Mouse (Mus musculus) olfactory bulb, adult 2 months (tissue): ENCODE measurements around the gene Tpcn1. TPM values are rescaled to one million over a fixed set of nuclear protein-coding genes. Genes with fewer than 3 reads are reported as not detected.

Experiments used
- H3K27ac ChIP-seq: fragments of 200-500 bp; 2 replicates; pipeline ENCODE4 v1.5.1; 2012; ENCODE audit warnings: low read depth, low read length; ENCODE audit not compliant: insufficient read depth
- H3K4me1 ChIP-seq: fragments of 200-500 bp; 2 replicates; pipeline ENCODE4 v1.6.1; 2012; ENCODE audit warnings: low read length; ENCODE audit not compliant: control insufficient read depth, insufficient read depth
- H3K4me3 ChIP-seq: fragments of 200-500 bp; 2 replicates; pipeline ENCODE4 v1.5.1; 2012; ENCODE audit warnings: mild to moderate bottlenecking, low read depth, low read length, moderate library complexity; ENCODE audit not compliant: insufficient read depth
- CTCF ChIP-seq: fragments of 200-500 bp; IDR thresholded peaks from 2 replicates; pipeline ENCODE4 v1.5.1; 2012; ENCODE audit warnings: low read depth, mild to moderate bottlenecking, low read length, moderate library complexity; ENCODE audit not compliant: insufficient read depth
- POLR2A ChIP-seq: fragments of 200-500 bp; IDR thresholded peaks from 2 replicates; pipeline ENCODE4 v1.6.1; 2012; ENCODE audit warnings: mild to moderate bottlenecking, low read depth, low read length, moderate library complexity; ENCODE audit not compliant: insufficient read depth
- WGBS: fragments of 180-500 bp; shearing (Covaris S2); methylation state at CpG from one replicate; pipeline ENCODE4 v1.1.7; 2018; 5-methylcytosine and 5-hydroxymethylcytosine counted together
- polyA plus RNA-seq: library from polyadenylated mRNA; stranded (reverse); fragments of >200 nt; gene quantifications from 2 replicates; pipeline ENCODE4 v1.2.4, GENCODE M21; 2012; ENCODE audit warnings: low replicate concordance; ENCODE audit not compliant: missing spikeins, insufficient read depth, insufficient read length

The Tpcn1 gene
- polyA plus RNA-seq, 1 experiment: not detected

DNA sequence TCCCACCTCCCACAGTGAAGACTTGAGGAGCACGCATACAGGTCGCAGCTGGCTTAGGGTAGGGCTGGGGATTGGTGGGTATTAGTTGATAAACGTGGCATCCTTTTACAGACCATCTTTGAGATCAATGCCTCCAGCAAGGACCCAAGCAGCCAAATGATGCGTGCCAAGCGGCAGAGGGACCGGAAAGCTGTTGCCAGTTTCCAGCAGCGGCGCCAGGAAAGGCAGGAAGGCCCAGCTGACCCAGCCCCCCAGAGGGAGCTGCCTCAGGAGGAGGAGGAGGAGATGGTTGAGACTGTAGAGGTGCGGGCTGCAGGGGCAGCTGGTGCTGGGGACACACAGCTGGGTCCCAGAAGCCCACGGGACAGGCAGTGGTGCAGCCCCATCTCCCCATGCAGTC, 36.0 kb upstream of the Tpcn1 start:
- WGBS: 78% methylated on average over 10 of the region's 10 CpGs
- TF ChIP-seq CTCF: no peak
- no peak for TF ChIP-seq POLR2A

DNA sequence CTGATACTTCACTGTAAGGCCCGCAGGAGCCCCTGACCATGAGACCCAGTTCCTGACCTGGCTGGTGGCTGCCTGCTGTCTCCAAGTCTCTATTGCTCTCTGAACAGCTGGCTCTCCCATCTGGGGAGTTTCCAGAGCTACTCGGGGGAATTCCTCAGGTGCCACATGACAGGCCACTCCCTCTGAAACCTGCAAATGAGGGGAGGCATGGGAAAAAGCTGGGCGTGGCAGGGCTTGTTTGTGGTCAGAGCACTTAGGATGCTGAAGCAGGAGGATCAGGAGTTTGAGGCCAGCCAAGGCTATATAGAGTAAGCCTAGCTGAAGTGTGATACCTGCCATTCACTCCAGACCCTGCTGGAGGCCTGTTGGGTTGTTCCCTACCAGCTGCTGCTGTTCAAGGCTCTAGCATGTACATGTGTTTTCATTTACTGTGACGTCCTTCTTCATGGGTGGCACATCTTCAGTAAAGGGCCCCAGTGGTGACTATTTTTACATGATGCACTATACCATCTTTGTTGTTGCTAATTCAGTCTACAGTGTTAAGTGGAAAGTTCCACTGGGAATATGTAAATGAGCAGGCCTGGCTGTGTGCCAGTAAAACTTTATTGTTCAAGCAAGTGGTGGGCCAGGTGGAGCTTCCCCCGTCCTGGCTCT, 33.9 kb upstream of the Tpcn1 start:
- no peak for TF ChIP-seq CTCF
- no peak for TF ChIP-seq POLR2A
- Histone ChIP-seq H3K27ac (no peak overlapping the region), H3K4me3 (no peak overlapping the region), H3K4me1 (peaks cover 16% of the 10 kb centered on the region)
- WGBS: 54% methylated on average over 5 of the region's 5 CpGs

More for the DNA sequence above, 36.0 kb upstream of the Tpcn1 start:
- Histone ChIP-seq H3K4me3 (no peak overlapping the region), H3K4me1 (peaks cover 16% of the 10 kb centered on the region), H3K27ac (no peak overlapping the region)

DNA sequence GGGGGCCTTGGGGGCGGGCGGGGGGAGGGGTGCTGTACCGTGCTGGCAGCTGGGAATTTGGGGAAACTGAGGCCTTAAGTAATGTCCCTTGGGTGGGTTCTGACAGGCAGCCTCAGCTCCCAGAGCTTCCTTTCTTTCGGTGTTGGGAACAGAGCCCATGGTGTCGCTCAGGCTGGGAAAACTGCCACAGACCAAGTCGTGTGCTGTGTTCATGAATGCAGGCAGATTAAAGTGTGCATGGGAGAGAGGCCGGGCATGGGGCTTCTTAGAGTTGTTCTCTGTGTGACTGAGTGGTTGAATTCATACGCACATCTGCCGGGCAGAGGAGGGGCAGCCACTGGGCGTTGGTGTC, 33.3 kb upstream of the Tpcn1 start:
- Histone ChIP-seq H3K27ac (no peak overlapping the region), H3K4me3 (no peak overlapping the region)
- WGBS: 50% methylated on average over 10 of the region's 10 CpGs

DNA sequence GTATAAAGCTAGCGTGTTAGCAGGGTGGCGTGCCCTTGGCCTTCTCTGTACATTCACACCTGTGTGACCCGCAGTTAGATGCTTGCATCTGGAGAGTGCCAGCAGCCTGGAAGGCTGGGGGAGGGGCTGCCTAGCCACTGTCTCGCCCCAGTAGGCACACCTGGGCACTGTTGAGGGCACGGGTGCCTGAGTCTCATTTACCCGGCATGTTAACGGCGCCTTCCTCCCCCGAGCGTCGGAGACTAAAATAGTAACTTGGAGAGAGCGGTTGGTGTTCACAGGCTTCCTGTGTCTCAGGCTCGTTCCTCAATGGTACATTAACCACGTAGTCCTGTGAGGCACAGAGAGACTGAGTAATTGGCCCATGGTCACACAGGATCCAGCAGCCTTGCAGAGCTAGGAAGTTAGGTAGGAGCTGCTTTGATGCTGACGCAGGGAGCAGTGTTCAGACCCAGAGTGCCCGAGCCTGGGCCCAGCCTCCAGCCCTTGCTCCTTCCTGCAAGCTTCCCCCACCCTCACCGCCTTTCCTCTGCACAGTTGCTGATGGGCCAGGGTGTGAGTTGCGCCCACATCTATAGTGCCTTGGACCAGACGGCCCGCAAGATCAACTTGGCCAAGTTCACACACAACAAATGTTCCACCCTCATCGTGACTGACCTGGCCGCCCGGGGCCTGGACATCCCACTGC, 32.7 kb upstream of the Tpcn1 start:
- 50% methylated on average over 23 of the region's 23 CpGs for WGBS
- Histone ChIP-seq H3K4me1 (peaks cover 16% of the 10 kb centered on the region), H3K4me3 (no peak overlapping the region), H3K27ac (no peak overlapping the region)
- no peak for TF ChIP-seq CTCF
- TF ChIP-seq POLR2A: no peak

More for the DNA sequence above, 33.3 kb upstream of the Tpcn1 start:
- H3K4me1 ChIP-seq: peaks cover 16% of the 10 kb centered on the region
- TF ChIP-seq CTCF (no peak), POLR2A (no peak)

DNA sequence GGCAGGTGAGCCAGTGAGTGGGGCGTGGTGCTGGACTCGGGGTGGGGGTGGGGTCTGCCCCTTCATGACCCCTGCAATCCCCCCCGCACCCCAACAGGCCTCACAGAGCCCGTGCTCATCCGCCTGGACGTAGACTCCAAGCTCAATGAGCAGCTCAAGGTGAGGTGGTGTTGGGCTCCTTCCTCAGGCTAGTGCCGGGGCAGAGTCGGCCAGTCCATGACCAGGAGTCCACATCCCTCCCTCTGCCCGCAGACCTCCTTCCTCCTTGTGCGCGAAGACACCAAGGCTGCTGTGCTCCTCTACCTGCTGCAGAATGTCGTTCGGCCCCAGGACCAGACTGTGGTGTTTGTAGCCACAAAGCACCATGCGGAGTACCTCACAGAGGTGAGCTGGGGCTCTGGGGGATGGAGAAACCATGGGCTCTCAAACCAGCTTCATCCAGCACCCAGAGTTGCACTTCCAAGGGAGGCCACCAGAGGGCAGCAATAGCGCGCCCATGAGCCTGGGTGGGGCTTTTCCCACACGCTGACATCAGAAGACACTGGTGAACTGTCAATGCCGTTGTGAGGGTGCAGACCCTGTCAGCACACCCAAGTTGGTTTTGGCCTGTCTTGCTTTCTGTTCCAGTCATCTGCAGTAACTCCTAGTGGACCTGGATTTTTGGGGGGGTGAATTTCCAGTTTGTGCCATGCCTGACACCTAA, 32.1 kb upstream of the Tpcn1 start:
- Histone ChIP-seq H3K4me1 (peaks cover 16% of the 10 kb centered on the region), H3K4me3 (no peak overlapping the region), H3K27ac (no peak overlapping the region)
- WGBS: 70% methylated on average over 18 of the region's 18 CpGs
- TF ChIP-seq POLR2A (no peak), CTCF (peak; percentile 94)

DNA sequence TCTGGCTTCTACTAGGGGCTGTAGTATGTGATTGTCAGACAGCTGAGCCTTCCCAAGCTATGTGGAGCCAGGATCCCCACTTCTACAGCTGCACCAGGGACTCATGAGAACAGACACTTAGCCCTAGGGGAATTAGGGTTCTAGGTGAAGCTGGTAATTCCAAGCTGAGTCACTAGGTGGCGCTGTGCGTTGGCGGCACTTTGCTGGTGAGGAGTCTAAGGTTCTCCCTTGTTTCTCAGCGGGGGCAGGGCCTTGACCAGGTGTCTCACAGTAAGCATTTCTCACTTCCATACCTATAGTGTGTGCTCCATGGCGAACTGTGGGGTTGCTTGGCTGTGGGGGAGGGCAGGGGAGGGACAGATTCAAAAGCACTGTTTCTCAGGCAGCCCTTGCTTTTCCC, 30.7 kb upstream of the Tpcn1 start:
- no peak for TF ChIP-seq POLR2A
- peak; percentile 55; the same call in 1 of the 2 replicates for TF ChIP-seq CTCF
- Histone ChIP-seq H3K4me1 (peaks cover 16% of the 10 kb centered on the region), H3K27ac (no peak overlapping the region), H3K4me3 (no peak overlapping the region)
- 18% methylated on average over 5 of the region's 5 CpGs for WGBS

DNA sequence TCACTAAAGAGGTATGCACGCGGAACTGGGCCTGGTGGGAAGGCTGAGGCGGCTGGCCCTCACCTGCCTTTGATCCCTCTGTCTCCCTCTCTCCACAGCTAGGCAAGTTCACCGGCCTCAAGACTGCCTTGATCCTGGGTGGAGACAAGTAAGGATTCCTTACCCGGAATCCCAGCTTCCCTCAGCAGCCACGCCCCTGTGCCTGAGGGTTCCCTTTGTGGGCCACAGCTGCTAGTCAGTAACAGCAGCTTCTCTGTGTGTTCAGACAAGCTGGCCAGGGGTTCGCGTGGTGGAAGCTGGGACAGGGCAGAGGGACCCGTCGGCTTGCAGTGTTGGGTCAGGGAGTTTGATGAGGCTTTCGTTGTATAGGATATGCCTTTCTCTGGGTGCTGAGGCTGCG, 30.3 kb upstream of the Tpcn1 start:
- no peak overlapping the region for H3K27ac ChIP-seq
- TF ChIP-seq CTCF (no peak), POLR2A (no peak)
- H3K4me1 ChIP-seq: peaks cover 18% of the 10 kb centered on the region
- 84% methylated on average over 12 of the region's 12 CpGs for WGBS
- no peak overlapping the region for H3K4me3 ChIP-seq

DNA sequence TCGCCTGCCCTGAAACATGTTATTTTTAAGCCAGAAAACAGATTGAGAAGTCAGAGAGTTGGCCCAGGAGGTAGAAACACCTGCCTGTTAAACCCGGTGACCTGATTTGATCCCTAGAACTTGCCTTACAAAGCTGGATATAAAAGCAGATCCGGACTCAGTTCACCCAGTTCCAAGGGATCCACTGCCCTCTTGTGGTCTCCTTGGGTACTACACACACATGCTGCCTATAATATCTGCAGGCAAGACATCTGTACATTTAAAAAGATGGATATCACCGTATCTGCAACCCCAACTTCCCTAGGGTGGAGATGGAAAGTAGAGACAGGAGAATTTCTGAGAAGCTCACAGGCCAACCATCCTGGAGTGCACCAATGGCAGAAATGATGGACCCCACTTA, 27.4 kb upstream of the Tpcn1 start:
- no peak for TF ChIP-seq POLR2A
- no peak for TF ChIP-seq CTCF
- Histone ChIP-seq H3K4me3 (no peak overlapping the region), H3K4me1 (peaks cover 14% of the 10 kb centered on the region), H3K27ac (no peak overlapping the region)
- 96% methylated on average over 4 of the region's 4 CpGs for WGBS
